Mouse (Mus musculus) cortical plate, adult 2 months (tissue): Measurements from ENCODE around the gene Atp13a4.

Experiments used
- CTCF ChIP-seq: fragments of 200-500 bp; IDR thresholded peaks from 2 replicates; pipeline ENCODE4 v1.5.1; 2011; ENCODE audit warnings: mild to moderate bottlenecking, control low read depth, low read length; ENCODE audit not compliant: insufficient read depth; ENCODE audit errors: extremely low read depth
- POLR2A ChIP-seq: fragments of 200-500 bp; IDR thresholded peaks from 2 replicates; pipeline ENCODE4 v1.6.1; 2011; ENCODE audit warnings: mild to moderate bottlenecking, low read length, control low read depth; ENCODE audit not compliant: insufficient read depth; ENCODE audit errors: extremely low read depth

GRCm38 (mm10) chr16:29442126-29442525 is 102.5 kb downstream of the Atp13a4 start:
- TF ChIP-seq POLR2A (no peak), CTCF (no peak)
